Mouse (Mus musculus) liver, embryonic 15.5 days (tissue): ENCODE measurements around the gene Trim62. TPM values are rescaled to one million over a fixed set of nuclear protein-coding genes. Genes with fewer than 3 reads are reported as not detected.
A peak's percentile ranks its signal among the peaks of the same experiment; 100 is the strongest.

Experiments
- ATAC-seq: fragments of 200-750 bp; cut with Nextera tagmentation; 2 replicates; pipeline ENCODE4 v1.8.0; 2017; ENCODE audit warnings: moderate number of reproducible peaks, mild to moderate bottlenecking, moderate library complexity; ENCODE audit not compliant: insufficient read depth
- H3K27ac ChIP-seq: fragments of 300-500 bp; sonication (generic); replicated peaks from 2 replicates; pipeline ENCODE4 v1.5.1; 2015; ENCODE audit warnings: mild to moderate bottlenecking, inconsistent platforms
- H3K27me3 ChIP-seq: fragments of 300-500 bp; sonication (generic); 2 replicates; pipeline ENCODE4 v1.6.1; 2015; ENCODE audit warnings: mild to moderate bottlenecking, inconsistent platforms
- H3K36me3 ChIP-seq: fragments of 300-500 bp; sonication (generic); replicated peaks from 2 replicates; pipeline ENCODE4 v1.6.1; 2015; ENCODE audit warnings: moderate library complexity, mild to moderate bottlenecking, inconsistent platforms
- H3K4me1 ChIP-seq: fragments of 300-500 bp; sonication (generic); replicated peaks from 2 replicates; pipeline ENCODE4 v1.6.1; 2015; ENCODE audit warnings: inconsistent platforms
- H3K4me2 ChIP-seq: fragments of 300-500 bp; sonication (generic); 2 replicates; pipeline ENCODE4 v1.6.1; 2015; ENCODE audit warnings: moderate library complexity, mild to moderate bottlenecking, inconsistent platforms
- H3K4me3 ChIP-seq: fragments of 300-500 bp; sonication (generic); replicated peaks from 2 replicates; pipeline ENCODE4 v1.5.1; 2015; ENCODE audit warnings: mild to moderate bottlenecking, inconsistent platforms
- H3K9ac ChIP-seq: fragments of 300-500 bp; sonication (generic); 2 replicates; pipeline ENCODE4 v1.6.1; 2015; ENCODE audit warnings: moderate library complexity, mild to moderate bottlenecking, inconsistent platforms
- H3K9me3 ChIP-seq: fragments of 300-500 bp; sonication (generic); replicated peaks from 2 replicates; pipeline ENCODE4 v1.6.1; 2016; ENCODE audit warnings: inconsistent platforms
- WGBS: fragments of 180-500 bp; shearing (Covaris S2); methylation state at CpG from one replicate; pipeline ENCODE4 v1.1.7; 2015; ENCODE audit warnings: mixed read lengths; ENCODE audit not compliant: insufficient replicate concordance; 5-methylcytosine and 5-hydroxymethylcytosine counted together
- polyA plus RNA-seq: library from polyadenylated mRNA; unstranded; fragments of >200 nt; fragmentation: Nextera tagmentation; extraction: Ambion mirVana; gene quantifications from 2 replicates; pipeline ENCODE4 v1.2.1, GENCODE M21; 2015

Trim62 gene
- polyA plus RNA-seq, 1 experiment from 2014 or later = 0.18 TPM

- no peak overlapping the region for H3K4me2 ChIP-seq
- ATAC-seq = no peak
- H3K9ac ChIP-seq = no peak overlapping the region
- no peaks in the 10 kb centered on the region for H3K36me3 ChIP-seq
- WGBS = 42% methylated on average over 8 of the region's 8 CpGs
- no peak overlapping the region for H3K4me3 ChIP-seq
- H3K9me3 ChIP-seq = no peaks in the 10 kb centered on the region
- H3K27me3 ChIP-seq = peaks cover 18% of the 10 kb centered on the region
- no peaks in the 10 kb centered on the region for H3K4me1 ChIP-seq
- H3K27ac ChIP-seq = no peak overlapping the region
These were observed 27.1 kb downstream of the Trim62 start for GRCm38 (mm10) chr4:128910276-128911063.

GRCm38 (mm10) chr4:128912085-128912484, 28.7 kb downstream of the Trim62 start:
- Histone ChIP-seq H3K4me1 (no peaks in the 10 kb centered on the region), H3K36me3 (no peaks in the 10 kb centered on the region), H3K4me2 (no peak overlapping the region), H3K27ac (no peak overlapping the region), H3K27me3 (peaks cover 12% of the 10 kb centered on the region), H3K9me3 (no peaks in the 10 kb centered on the region), H3K4me3 (no peak overlapping the region), H3K9ac (no peak overlapping the region)
- 67% methylated on average over 10 of the region's 10 CpGs for WGBS
- no peak for ATAC-seq

- no peak for ATAC-seq
- no peak overlapping the region for H3K9ac ChIP-seq
- 0 out of 2 replicates have a peak, but pooled peaks cover 3% of the 10 kb centered on the region for H3K4me1 ChIP-seq
- WGBS = 11% methylated on average over 4 of the region's 4 CpGs
- no peak overlapping the region for H3K4me3 ChIP-seq
- 0 out of 2 replicates have a peak, but pooled peaks cover 6% of the 10 kb centered on the region for H3K27me3 ChIP-seq
- no peaks in the 10 kb centered on the region for H3K36me3 ChIP-seq
- H3K9me3 ChIP-seq = no peaks in the 10 kb centered on the region
- H3K4me2 ChIP-seq = no peak overlapping the region
- H3K27ac ChIP-seq = no peak overlapping the region
These were observed 30.4 kb downstream of the Trim62 start for GRCm38 (mm10) chr4:128913794-128914193.

GRCm38 (mm10) chr4:128917119-128917518, 33.7 kb downstream of the Trim62 start:
- Histone ChIP-seq H3K27ac (no peak overlapping the region), H3K4me1 (0 out of 2 replicates have a peak, but pooled peaks cover 3% of the 10 kb centered on the region), H3K9me3 (no peaks in the 10 kb centered on the region), H3K4me2 (no peak overlapping the region), H3K4me3 (no peak overlapping the region), H3K27me3 (0 out of 2 replicates have a peak, but pooled peaks cover 5% of the 10 kb centered on the region), H3K9ac (no peak overlapping the region), H3K36me3 (no peaks in the 10 kb centered on the region)
- no peak for ATAC-seq
- 56% methylated on average over 3 of the region's 3 CpGs for WGBS

- Histone ChIP-seq H3K4me1 (0 out of 2 replicates have a peak, but pooled peaks cover 3% of the 10 kb centered on the region), H3K9me3 (no peaks in the 10 kb centered on the region), H3K27me3 (0 out of 2 replicates have a peak, but pooled peaks cover 5% of the 10 kb centered on the region), H3K9ac (no peak overlapping the region), H3K36me3 (no peaks in the 10 kb centered on the region), H3K27ac (no peak overlapping the region), H3K4me3 (no peak overlapping the region), H3K4me2 (no peak overlapping the region)
- 69% methylated on average over 6 of the region's 6 CpGs for WGBS
- no peak for ATAC-seq
These were observed 34.4 kb downstream of the Trim62 start for GRCm38 (mm10) chr4:128917756-128918155.

GRCm38 (mm10) chr4:128918187-128918586, 34.8 kb downstream of the Trim62 start:
- Histone ChIP-seq H3K4me1 (0 out of 2 replicates have a peak, but pooled peaks cover 3% of the 10 kb centered on the region), H3K9me3 (no peaks in the 10 kb centered on the region), H3K27ac (no peak overlapping the region), H3K4me2 (no peak overlapping the region), H3K9ac (no peak overlapping the region), H3K36me3 (no peaks in the 10 kb centered on the region), H3K4me3 (no peak overlapping the region), H3K27me3 (peaks cover 8% of the 10 kb centered on the region; the same call in 1 of the 2 replicates)
- no peak for ATAC-seq
- 43% methylated on average over 3 of the region's 3 CpGs for WGBS

GRCm38 (mm10) chr4:128919106-128919505, 35.7 kb downstream of the Trim62 start:
- Histone ChIP-seq H3K9ac (no peak overlapping the region), H3K27ac (no peak overlapping the region), H3K4me1 (0 out of 2 replicates have a peak, but pooled peaks cover 3% of the 10 kb centered on the region), H3K9me3 (no peaks in the 10 kb centered on the region), H3K27me3 (peaks cover 17% of the 10 kb centered on the region), H3K4me2 (no peak overlapping the region), H3K4me3 (no peak overlapping the region), H3K36me3 (no peaks in the 10 kb centered on the region)
- 28% methylated on average over 10 of the region's 10 CpGs for WGBS
- ATAC-seq = no peak

GRCm38 (mm10) chr4:128923603-128924002, 40.2 kb downstream of the Trim62 start:
- no peaks in the 10 kb centered on the region for H3K36me3 ChIP-seq
- no peak overlapping the region for H3K9ac ChIP-seq
- no peak for ATAC-seq
- H3K9me3 ChIP-seq = no peaks in the 10 kb centered on the region
- 0 out of 2 replicates have a peak, but pooled peaks cover 6% of the 10 kb centered on the region for H3K4me1 ChIP-seq
- whole genome bisulfite sequencing = 64% methylated on average over 3 of the region's 3 CpGs
- H3K4me2 ChIP-seq = no peak overlapping the region
- peaks cover 25% of the 10 kb centered on the region for H3K27me3 ChIP-seq
- H3K27ac ChIP-seq = no peak overlapping the region
- no peak overlapping the region for H3K4me3 ChIP-seq

- no peaks in the 10 kb centered on the region for H3K36me3 ChIP-seq
- no peak for ATAC-seq
- 13% methylated on average over 36 of the region's 36 CpGs for WGBS
These were observed 41.6 kb downstream of the Trim62 start for GRCm38 (mm10) chr4:128924841-128925606.

GRCm38 (mm10) chr4:128932783-128933182, 49.4 kb downstream of the Trim62 start:
- H3K9ac ChIP-seq = no peak overlapping the region
- no peak overlapping the region for H3K4me2 ChIP-seq
- no peaks in the 10 kb centered on the region for H3K27me3 ChIP-seq
- no peaks in the 10 kb centered on the region for H3K36me3 ChIP-seq
- H3K9me3 ChIP-seq = no peaks in the 10 kb centered on the region
- H3K27ac ChIP-seq = no peak overlapping the region
- no peak overlapping the region for H3K4me3 ChIP-seq
- no peak for ATAC-seq
- no peaks in the 10 kb centered on the region for H3K4me1 ChIP-seq
- WGBS = 45% methylated on average over 7 of the region's 7 CpGs

More at GRCm38 (mm10) chr4:128924841-128925606, 41.6 kb downstream of the Trim62 start:
- peak overlapping the region; percentile 29 for H3K4me3 ChIP-seq
- H3K4me2 ChIP-seq = peak overlapping the region; percentile 55
- peaks cover 25% of the 10 kb centered on the region for H3K27me3 ChIP-seq
- H3K9ac ChIP-seq = no peak overlapping the region
- no peak overlapping the region for H3K27ac ChIP-seq
- H3K4me1 ChIP-seq = 0 out of 2 replicates have a peak, but pooled peaks cover 6% of the 10 kb centered on the region
- H3K9me3 ChIP-seq = no peaks in the 10 kb centered on the region

GRCm38 (mm10) chr4:128935595-128935994, 52.2 kb downstream of the Trim62 start:
- 52% methylated on average over 5 of the region's 5 CpGs for WGBS
- H3K9ac ChIP-seq = no peak overlapping the region
- no peak overlapping the region for H3K4me2 ChIP-seq
- no peaks in the 10 kb centered on the region for H3K9me3 ChIP-seq
- H3K27me3 ChIP-seq = peaks cover 4% of the 10 kb centered on the region; the same call in 1 of the 2 replicates
- H3K27ac ChIP-seq = no peak overlapping the region
- H3K4me1 ChIP-seq = no peaks in the 10 kb centered on the region
- no peak for ATAC-seq
- H3K4me3 ChIP-seq = no peak overlapping the region
- no peaks in the 10 kb centered on the region for H3K36me3 ChIP-seq
